ENCODE assay signal across 29 mouse cellular contexts in genomic region chr15:22511271-22511670, GRCm38 (mm10). TPM values are rescaled to one million over a fixed set of nuclear protein-coding genes. Genes with fewer than 3 reads are reported as not detected.
"Had no signal": no experiment of that assay in that cellular context is flagged by ENCODE, and none has a peak within 500 bp of the region (broad histone marks: within the 10 kb centered on the region; RNA-seq: fewer than 3 reads in every experiment).

No protein-coding gene starts in this region.

- H3K36me3 ChIP-seq: embryonic facial prominence, embryonic 10.5 days; embryonic facial prominence, embryonic 12.5 days; embryonic facial prominence, embryonic 13.5 days; embryonic facial prominence, embryonic 15.5 days; forebrain, embryonic 10.5 days; forebrain, embryonic 12.5 days; forebrain, embryonic 15.5 days had no signal

- H3K4me1 ChIP-seq: embryonic facial prominence, embryonic 10.5 days; embryonic facial prominence, embryonic 12.5 days; embryonic facial prominence, embryonic 13.5 days; embryonic facial prominence, embryonic 15.5 days; forebrain, embryonic 10.5 days; forebrain, embryonic 12.5 days; forebrain, embryonic 13.5 days; forebrain, embryonic 15.5 days had no signal

- H3K27ac ChIP-seq: embryonic facial prominence, embryonic 10.5 days; embryonic facial prominence, embryonic 12.5 days; embryonic facial prominence, embryonic 13.5 days; embryonic facial prominence, embryonic 15.5 days; forebrain, embryonic 10.5 days; forebrain, embryonic 12.5 days; forebrain, embryonic 13.5 days; forebrain, embryonic 15.5 days; gastrocnemius, adult 2 months had no signal

- H3K4me3 ChIP-seq: embryonic facial prominence, embryonic 10.5 days; embryonic facial prominence, embryonic 12.5 days; embryonic facial prominence, embryonic 13.5 days; embryonic facial prominence, embryonic 15.5 days; erythroblast, embryonic 14.5 days; forebrain, embryonic 10.5 days; forebrain, embryonic 12.5 days; forebrain, embryonic 13.5 days; forebrain, embryonic 15.5 days; gastrocnemius, adult 2 months had no signal

- ATAC-seq: forebrain, embryonic 13.5 days; forebrain, embryonic 14.5 days; forebrain, embryonic 15.5 days; forebrain, embryonic 16.5 days; forebrain, postnatal 0 days had no signal

- H3K27me3 ChIP-seq: embryonic facial prominence, embryonic 12.5 days; embryonic facial prominence, embryonic 13.5 days; embryonic facial prominence, embryonic 15.5 days; forebrain, embryonic 12.5 days; forebrain, embryonic 13.5 days; forebrain, embryonic 15.5 days had no signal

- H3K9me3 ChIP-seq: embryonic facial prominence, embryonic 10.5 days; embryonic facial prominence, embryonic 12.5 days; embryonic facial prominence, embryonic 13.5 days; embryonic facial prominence, embryonic 15.5 days; forebrain, embryonic 10.5 days; forebrain, embryonic 12.5 days; forebrain, embryonic 13.5 days; forebrain, embryonic 15.5 days had no signal

- H3K4me2 ChIP-seq: embryonic facial prominence, embryonic 12.5 days; embryonic facial prominence, embryonic 13.5 days; embryonic facial prominence, embryonic 15.5 days; forebrain, embryonic 12.5 days; forebrain, embryonic 13.5 days; forebrain, embryonic 15.5 days had no signal

- H3K9ac ChIP-seq: embryonic facial prominence, embryonic 12.5 days; embryonic facial prominence, embryonic 13.5 days; embryonic facial prominence, embryonic 15.5 days; forebrain, embryonic 12.5 days; forebrain, embryonic 13.5 days; forebrain, embryonic 15.5 days; forebrain, postnatal 0 days had no signal

- DNase-seq: cerebellum, adult 2 months; cerebellum, adult 8-10 months; cerebellum, adult 9-10 months; cerebellum, adult 9-11 months; cerebellum, postnatal 10 days; cerebellum, postnatal 14 days; cerebellum, postnatal 25 days; cerebellum, postnatal 36 days; embryo, embryonic 11 days; forebrain, postnatal 0 days; gastrocnemius, adult 2 months; gastrocnemius, postnatal 10 days; gastrocnemius, postnatal 14 days; gastrocnemius, postnatal 25 days; gastrocnemius, postnatal 36 days; heart, adult 11 months; heart, adult 18-20 months had no signal

RNA-seq across cellular contexts. Expression of gene Cdh18, which starts 37.6 kb away (rescaled TPM):
- polyA plus RNA-seq: erythroblast, embryonic 14.5 days; gonadal fat pad, adult 2 months had no signal
